Mouse (Mus musculus): ENCODE measurements around the gene Peli1. TPM values are rescaled to one million over a fixed set of nuclear protein-coding genes. Genes with fewer than 3 reads are reported as not detected.
"Not testable (repeated sequence)": the region's sequence is repeated elsewhere in the genome, so short reads cannot be mapped to it uniquely, and the experiment has no call there.

Gene Peli1
- polyA plus RNA-seq, 1 experiment from 2014 or later, result 39.5 TPM

GRCm38 (mm10) chr11:21166495-21167096 is 75.5 kb downstream of the Peli1 start:
- H3K4me1 ChIP-seq (replicated peaks; ENCODE audit: control insufficient read depth, insufficient read depth, low read length), result peaks cover 11% of the 10 kb centered on the region; the same call in 1 of the 2 replicates
- no peaks in the 10 kb centered on the region for H3K9me3 ChIP-seq (ENCODE audit: control insufficient read depth, low read length)
- ATAC-seq (replicated peaks; ENCODE audit: low FRiP score, low TSS enrichment, low read depth) (no peak), DNase-seq (ENCODE audit: low spot score) (no peak)
- no peaks in the 10 kb centered on the region for H3K27me3 ChIP-seq (replicated peaks; ENCODE audit: control insufficient read depth, insufficient read depth, low read length)
- WGBS, result 93% methylated on average over 2 of the region's 2 CpGs
- H3K4me2 ChIP-seq (ENCODE audit: low read length), result no peak overlapping the region
- no peak overlapping the region for H3K9ac ChIP-seq (ENCODE audit: low read length)
- no peak overlapping the region for H3K4me3 ChIP-seq (ENCODE audit: low read depth, low read length)
- H3K36me3 ChIP-seq (ENCODE audit: control insufficient read depth, insufficient read depth, low read length), result no peaks in the 10 kb centered on the region
- no peak overlapping the region for H3K27ac ChIP-seq (ENCODE audit: low read depth)

DNA sequence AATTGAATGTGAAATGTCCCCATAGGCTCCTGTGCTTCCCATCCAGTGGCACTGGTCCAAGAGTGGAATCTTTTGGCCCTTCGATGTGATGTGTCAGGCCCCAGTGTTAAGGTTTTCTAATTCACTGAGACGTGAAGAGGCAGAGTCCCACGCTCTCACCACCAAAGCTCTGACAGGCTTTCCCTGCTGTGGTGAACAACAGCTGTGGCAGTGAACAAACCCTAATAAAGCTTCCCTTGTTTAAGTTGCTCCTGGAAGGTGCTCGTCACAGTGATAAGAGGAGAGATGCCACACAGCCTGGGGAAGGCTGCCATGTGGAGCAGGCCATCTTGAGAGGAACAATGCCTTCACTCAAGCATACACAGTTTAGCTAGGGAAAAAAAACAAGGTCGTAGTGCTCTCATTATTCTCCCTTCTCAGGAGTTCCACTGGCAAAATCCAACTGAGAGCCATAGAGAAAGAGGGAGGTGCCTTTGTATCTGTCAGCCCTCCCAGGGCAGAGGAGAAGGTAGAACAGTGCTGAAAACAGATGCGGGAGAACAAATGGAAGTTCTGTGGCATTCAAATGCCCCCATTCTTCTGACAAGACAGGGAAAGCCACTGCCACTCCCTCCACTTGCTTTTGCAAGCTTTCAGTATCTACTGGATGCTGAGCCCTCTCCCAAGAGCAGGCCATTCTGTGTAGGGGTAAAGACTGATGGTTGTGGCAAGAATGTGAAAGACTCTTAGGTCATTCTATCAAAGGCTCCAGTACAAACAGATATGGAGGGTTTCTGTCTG is 77.9 kb downstream of the Peli1 start:
- Histone ChIP-seq H3K4me2 (ENCODE audit: low read length) (no peak overlapping the region), H3K9me3 (ENCODE audit: control insufficient read depth, low read length) (no peaks in the 10 kb centered on the region), H3K27ac (ENCODE audit: low read depth) (no peak overlapping the region), H3K4me3 (ENCODE audit: low read depth, low read length) (no peak overlapping the region), H3K4me1 (replicated peaks; ENCODE audit: control insufficient read depth, insufficient read depth, low read length) (peaks cover 3% of the 10 kb centered on the region; the same call in 1 of the 2 replicates), H3K9ac (ENCODE audit: low read length) (no peak overlapping the region), H3K36me3 (ENCODE audit: control insufficient read depth, insufficient read depth, low read length) (no peaks in the 10 kb centered on the region), H3K27me3 (replicated peaks; ENCODE audit: control insufficient read depth, insufficient read depth, low read length) (no peaks in the 10 kb centered on the region)
- 66% methylated on average over 6 of the region's 6 CpGs for WGBS
- ATAC-seq (replicated peaks; ENCODE audit: low FRiP score, low TSS enrichment, low read depth) (no peak), DNase-seq (ENCODE audit: low spot score) (no peak)

GRCm38 (mm10) chr11:21169608-21169860 is 78.4 kb downstream of the Peli1 start:
- H3K9ac ChIP-seq (ENCODE audit: low read length); H3K4me2 ChIP-seq (ENCODE audit: low read length); DNase-seq (ENCODE audit: low spot score); H3K9me3 ChIP-seq (ENCODE audit: control insufficient read depth, low read length); H3K4me1 ChIP-seq (replicated peaks; ENCODE audit: control insufficient read depth, insufficient read depth, low read length); H3K27ac ChIP-seq (ENCODE audit: low read depth); ATAC-seq (replicated peaks; ENCODE audit: low FRiP score, low TSS enrichment, low read depth); H3K4me3 ChIP-seq (ENCODE audit: low read depth, low read length); H3K27me3 ChIP-seq (replicated peaks; ENCODE audit: control insufficient read depth, insufficient read depth, low read length); H3K36me3 ChIP-seq (ENCODE audit: control insufficient read depth, insufficient read depth, low read length): not testable (repeated sequence)
- 88% methylated on average over 1 of the region's 1 CpGs for WGBS

DNA sequence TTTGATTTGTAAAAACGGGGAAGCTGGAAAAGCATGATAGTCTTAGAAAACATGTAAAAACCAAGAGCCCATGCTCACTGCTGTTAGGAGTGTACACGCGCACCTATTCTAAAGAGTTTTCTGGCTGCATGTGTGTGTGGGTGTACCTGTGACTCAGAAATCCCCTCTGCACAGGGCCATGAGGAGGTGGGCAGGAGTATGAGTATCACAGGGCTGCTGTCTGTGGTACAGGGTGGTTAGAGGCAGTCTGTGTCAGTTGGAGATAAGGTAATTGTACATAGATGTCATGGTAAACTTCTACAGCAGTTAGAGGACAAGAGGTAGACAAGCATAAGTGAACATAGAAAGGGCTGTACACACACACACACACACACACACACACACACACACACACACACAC is 81.2 kb downstream of the Peli1 start:
- Histone ChIP-seq H3K9ac (ENCODE audit: low read length) (no peak overlapping the region), H3K4me3 (ENCODE audit: low read depth, low read length) (no peak overlapping the region), H3K27ac (ENCODE audit: low read depth) (no peak overlapping the region), H3K4me2 (ENCODE audit: low read length) (no peak overlapping the region), H3K27me3 (replicated peaks; ENCODE audit: control insufficient read depth, insufficient read depth, low read length) (no peaks in the 10 kb centered on the region), H3K4me1 (replicated peaks; ENCODE audit: control insufficient read depth, insufficient read depth, low read length) (peaks cover 3% of the 10 kb centered on the region; the same call in 1 of the 2 replicates), H3K9me3 (ENCODE audit: control insufficient read depth, low read length) (no peaks in the 10 kb centered on the region), H3K36me3 (ENCODE audit: control insufficient read depth, insufficient read depth, low read length) (no peaks in the 10 kb centered on the region)
- no peak for ATAC-seq (replicated peaks; ENCODE audit: low FRiP score, low TSS enrichment, low read depth)
- DNase-seq (ENCODE audit: low spot score), result no peak
- 89% methylated on average over 3 of the region's 3 CpGs for WGBS

DNA sequence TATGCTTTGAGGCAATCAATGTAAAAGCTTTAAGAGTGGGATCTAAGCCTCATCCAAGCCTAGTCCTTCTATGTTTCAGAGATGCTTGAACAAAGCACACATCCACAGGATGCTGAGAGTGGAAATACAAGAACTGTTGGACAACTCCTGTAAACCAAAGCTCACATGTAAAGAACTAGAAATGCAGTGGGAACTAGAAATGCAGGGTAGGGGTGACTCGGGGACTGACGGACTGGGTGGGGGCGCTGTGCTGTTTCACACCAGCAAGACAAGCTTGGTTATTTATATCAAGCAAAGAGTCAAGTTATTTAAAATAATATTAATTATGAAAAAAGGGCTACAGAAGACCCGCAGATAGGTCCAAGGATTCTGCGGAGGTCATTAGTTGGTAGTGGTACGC is 82.8 kb downstream of the Peli1 start:
- Histone ChIP-seq H3K4me1 (replicated peaks; ENCODE audit: control insufficient read depth, insufficient read depth, low read length) (peaks cover 3% of the 10 kb centered on the region; the same call in 1 of the 2 replicates), H3K27me3 (replicated peaks; ENCODE audit: control insufficient read depth, insufficient read depth, low read length) (no peaks in the 10 kb centered on the region), H3K27ac (ENCODE audit: low read depth) (no peak overlapping the region), H3K4me3 (ENCODE audit: low read depth, low read length) (no peak overlapping the region), H3K9ac (ENCODE audit: low read length) (no peak overlapping the region), H3K4me2 (ENCODE audit: low read length) (no peak overlapping the region), H3K36me3 (ENCODE audit: control insufficient read depth, insufficient read depth, low read length) (no peaks in the 10 kb centered on the region), H3K9me3 (ENCODE audit: control insufficient read depth, low read length) (no peaks in the 10 kb centered on the region)
- DNase-seq (ENCODE audit: low spot score), result no peak
- no peak for ATAC-seq (replicated peaks; ENCODE audit: low FRiP score, low TSS enrichment, low read depth)
- 96% methylated on average over 6 of the region's 6 CpGs for WGBS

GRCm38 (mm10) chr11:21174396-21174795 is 83.3 kb downstream of the Peli1 start:
- DNase-seq (ENCODE audit: low spot score) (no peak), ATAC-seq (replicated peaks; ENCODE audit: low FRiP score, low TSS enrichment, low read depth) (no peak)
- no peak overlapping the region for H3K27ac ChIP-seq (ENCODE audit: low read depth)
- no peak overlapping the region for H3K4me2 ChIP-seq (ENCODE audit: low read length)
- 27% methylated on average over 5 of the region's 5 CpGs for WGBS
- H3K27me3 ChIP-seq (replicated peaks; ENCODE audit: control insufficient read depth, insufficient read depth, low read length), result no peaks in the 10 kb centered on the region
- H3K4me1 ChIP-seq (replicated peaks; ENCODE audit: control insufficient read depth, insufficient read depth, low read length), result peaks cover 3% of the 10 kb centered on the region; the same call in 1 of the 2 replicates
- H3K9ac ChIP-seq (ENCODE audit: low read length), result no peak overlapping the region
- H3K9me3 ChIP-seq (ENCODE audit: control insufficient read depth, low read length), result no peaks in the 10 kb centered on the region
- no peaks in the 10 kb centered on the region for H3K36me3 ChIP-seq (ENCODE audit: control insufficient read depth, insufficient read depth, low read length)
- no peak overlapping the region for H3K4me3 ChIP-seq (ENCODE audit: low read depth, low read length)

DNA sequence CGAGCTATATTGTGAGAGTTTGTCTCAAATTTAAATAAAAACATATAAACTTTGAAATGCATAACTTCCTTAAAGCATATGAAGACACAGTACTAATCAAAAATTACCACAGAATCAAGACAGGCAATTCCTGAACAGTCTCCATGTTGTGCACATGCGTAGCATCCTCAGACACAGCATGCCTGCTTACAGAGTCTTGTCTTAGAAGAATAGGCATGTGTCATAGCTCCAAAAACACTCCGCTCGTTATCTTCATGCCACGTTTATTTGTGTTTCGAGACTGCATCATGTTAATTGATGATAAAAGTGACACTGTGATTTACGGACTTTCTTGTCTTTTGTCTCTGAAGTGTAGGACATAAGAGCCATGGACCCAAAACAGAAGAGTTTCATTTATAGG is 84.0 kb downstream of the Peli1 start:
- H3K4me2 ChIP-seq (ENCODE audit: low read length), result no peak overlapping the region
- H3K27ac ChIP-seq (ENCODE audit: low read depth), result no peak overlapping the region
- no peak for ATAC-seq (replicated peaks; ENCODE audit: low FRiP score, low TSS enrichment, low read depth)
- H3K4me3 ChIP-seq (ENCODE audit: low read depth, low read length), result no peak overlapping the region
- no peak overlapping the region for H3K9ac ChIP-seq (ENCODE audit: low read length)
- peaks cover 3% of the 10 kb centered on the region; the same call in 1 of the 2 replicates for H3K4me1 ChIP-seq (replicated peaks; ENCODE audit: control insufficient read depth, insufficient read depth, low read length)
- no peaks in the 10 kb centered on the region for H3K36me3 ChIP-seq (ENCODE audit: control insufficient read depth, insufficient read depth, low read length)
- DNase-seq (ENCODE audit: low spot score), result no peak
- H3K27me3 ChIP-seq (replicated peaks; ENCODE audit: control insufficient read depth, insufficient read depth, low read length), result no peaks in the 10 kb centered on the region
- no peaks in the 10 kb centered on the region for H3K9me3 ChIP-seq (ENCODE audit: control insufficient read depth, low read length)
- WGBS, result 70% methylated on average over 7 of the region's 7 CpGs

GRCm38 (mm10) chr11:21176491-21176890 is 85.4 kb downstream of the Peli1 start:
- ATAC-seq (replicated peaks; ENCODE audit: low FRiP score, low TSS enrichment, low read depth), result no peak
- no peak overlapping the region for H3K4me3 ChIP-seq (ENCODE audit: low read depth, low read length)
- peaks cover 3% of the 10 kb centered on the region; the same call in 1 of the 2 replicates for H3K4me1 ChIP-seq (replicated peaks; ENCODE audit: control insufficient read depth, insufficient read depth, low read length)
- no peaks in the 10 kb centered on the region for H3K36me3 ChIP-seq (ENCODE audit: control insufficient read depth, insufficient read depth, low read length)
- no peak overlapping the region for H3K4me2 ChIP-seq (ENCODE audit: low read length)
- H3K27me3 ChIP-seq (replicated peaks; ENCODE audit: control insufficient read depth, insufficient read depth, low read length), result no peaks in the 10 kb centered on the region
- H3K9me3 ChIP-seq (ENCODE audit: control insufficient read depth, low read length), result no peaks in the 10 kb centered on the region
- no peak for DNase-seq (ENCODE audit: low spot score)
- H3K9ac ChIP-seq (ENCODE audit: low read length), result no peak overlapping the region
- H3K27ac ChIP-seq (ENCODE audit: low read depth), result no peak overlapping the region

DNA sequence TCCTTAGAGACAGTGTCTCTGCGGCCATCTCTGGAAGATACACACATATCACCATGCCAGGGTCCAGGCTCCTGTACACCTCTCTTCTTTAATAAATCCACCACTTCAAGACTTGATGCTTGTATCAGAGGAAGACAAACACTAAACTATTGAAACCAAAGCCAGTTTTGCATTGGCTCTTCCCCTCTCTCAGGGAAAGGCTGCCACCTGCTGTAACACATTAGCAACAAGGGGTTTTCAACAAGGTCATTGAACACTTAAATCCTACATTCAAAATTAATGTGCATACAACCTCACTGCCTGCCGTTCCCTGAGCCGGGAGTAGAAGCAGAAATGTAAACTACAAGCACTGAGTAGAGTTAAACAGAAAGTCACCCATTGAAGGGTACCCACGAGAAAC is 87.3 kb downstream of the Peli1 start:
- Histone ChIP-seq H3K27ac (ENCODE audit: low read depth) (no peak overlapping the region), H3K27me3 (replicated peaks; ENCODE audit: control insufficient read depth, insufficient read depth, low read length) (no peaks in the 10 kb centered on the region), H3K4me2 (ENCODE audit: low read length) (no peak overlapping the region), H3K9ac (ENCODE audit: low read length) (no peak overlapping the region), H3K4me3 (ENCODE audit: low read depth, low read length) (no peak overlapping the region), H3K36me3 (ENCODE audit: control insufficient read depth, insufficient read depth, low read length) (no peaks in the 10 kb centered on the region), H3K9me3 (ENCODE audit: control insufficient read depth, low read length) (no peaks in the 10 kb centered on the region), H3K4me1 (replicated peaks; ENCODE audit: control insufficient read depth, insufficient read depth, low read length) (peaks cover 3% of the 10 kb centered on the region; the same call in 1 of the 2 replicates)
- 33% methylated on average over 4 of the region's 4 CpGs for WGBS
- DNase-seq (ENCODE audit: low spot score) (no peak), ATAC-seq (replicated peaks; ENCODE audit: low FRiP score, low TSS enrichment, low read depth) (no peak)

Data from intestine, embryonic 14.5 days (tissue).